Mouse (Mus musculus) heart, adult 2 months (tissue): Measurements from ENCODE around the gene Prl3b1. TPM values are rescaled to one million over a fixed set of nuclear protein-coding genes. Genes with fewer than 3 reads are reported as not detected.

Experiments used
- DNase-seq, 2 experiments: peaks; one replicate each; pipeline ENCODE4 v3.0.0; 2021
- H3K27ac ChIP-seq: fragments of 200-600 bp; 2 replicates; pipeline ENCODE4 v1.8.1; 2022
- H3K27me3 ChIP-seq: fragments of 200-500 bp; 2 replicates; pipeline ENCODE4 v1.6.1; 2012; ENCODE audit warnings: mild to moderate bottlenecking, low read length, inconsistent platforms, mixed read lengths; ENCODE audit not compliant: control insufficient read depth, insufficient read depth
- H3K36me3 ChIP-seq: fragments of 200-500 bp; 2 replicates; pipeline ENCODE4 v1.6.1; 2012; ENCODE audit warnings: low read length, inconsistent platforms; ENCODE audit not compliant: control insufficient read depth, insufficient read depth
- H3K4me1 ChIP-seq: fragments of 200-500 bp; 2 replicates; pipeline ENCODE4 v1.6.1; 2011; ENCODE audit warnings: low read length; ENCODE audit not compliant: control insufficient read depth, insufficient read depth
- H3K4me3 ChIP-seq: fragments of 200-600 bp; 2 replicates; pipeline ENCODE4 v1.8.1; 2022
- H3K79me2 ChIP-seq: fragments of 200-500 bp; replicated peaks from 2 replicates; pipeline ENCODE4 v1.6.1; 2012; ENCODE audit warnings: mild to moderate bottlenecking, inconsistent platforms, low read length, moderate library complexity, mixed read lengths; ENCODE audit not compliant: control insufficient read depth, insufficient read depth
- H3K9ac ChIP-seq: fragments of 200-500 bp; 2 replicates; pipeline ENCODE4 v1.6.1; 2012; ENCODE audit warnings: low read depth, mild to moderate bottlenecking, control low read depth, inconsistent platforms, low read length, mixed read lengths
- CTCF ChIP-seq: fragments of 200-600 bp; IDR thresholded peaks from 2 replicates; pipeline ENCODE4 v1.8.1; 2022; ENCODE audit warnings: antibody characterized with exemption, mild to moderate bottlenecking, moderate library complexity
- EP300 ChIP-seq: fragments of 200-500 bp; IDR thresholded peaks from 2 replicates; pipeline ENCODE4 v1.6.1; 2011; ENCODE audit warnings: low read depth, low read length, control low read depth; ENCODE audit not compliant: insufficient read depth
- POLR2A ChIP-seq: fragments of 200-500 bp; IDR thresholded peaks from 2 replicates; pipeline ENCODE4 v1.6.1; 2011; ENCODE audit warnings: mild to moderate bottlenecking, low read depth, low read length, control low read depth; ENCODE audit not compliant: insufficient read depth
- WGBS: fragments of 180-500 bp; shearing (Covaris S2); methylation state at CpG from one replicate; pipeline ENCODE4 v1.1.7; 2018; 5-methylcytosine and 5-hydroxymethylcytosine counted together
- intact Hi-C: fragments of 180-260 bp; cut with DNase I; formaldehyde crosslinking; loops from one replicate; pipeline ENCODE4 v1.15.1; 2025
- long read RNA-seq: library from polyadenylated mRNA; stranded (forward); transcript quantifications from one replicate; pipeline ENCODE4 v2.0.0, GENCODE M21; 2021
- polyA plus RNA-seq: library from polyadenylated mRNA; depleted of rRNA; stranded (reverse); fragments of >200 nt; gene quantifications from 2 replicates; pipeline ENCODE4 v1.2.3, GENCODE M21; 2012; rRNA removed
- total RNA-seq, 2 experiments: library from RNA; stranded (reverse); gene quantifications; 2 replicates each; pipeline ENCODE4 v1.2.3; 2021

Gene Prl3b1
- total RNA-seq (not detected), polyA plus RNA-seq (not detected in 2 replicates)
- long read RNA-seq, result 0 reads

- Histone ChIP-seq H3K9ac (no peak within 1 kb of the TSS), H3K27me3 (no peaks in the 10 kb centered on the region), H3K36me3 (no peaks in the 10 kb centered on the region), H3K27ac (no peak within 1 kb of the TSS), H3K79me2 (no peaks in the 10 kb centered on the region), H3K4me3 (no peak within 1 kb of the TSS), H3K4me1 (no peaks in the 10 kb centered on the region)
- intact Hi-C loops, result no loop called here
- WGBS, result 100% methylated on average over 1 of the region's 1 CpGs
- TF ChIP-seq EP300 (no peak), POLR2A (no peak), CTCF (no peak)
- no peak for DNase-seq
Observed at GRCm38 (mm10) chr13:27241547-27241946, at the start of gene Prl3b1. Gene Prl3b1 (plus strand): TSS chr13:27241847.

- Histone ChIP-seq H3K4me3 (no peak within 1 kb of the TSS), H3K27me3 (no peaks in the 10 kb centered on the region)
- intact Hi-C loops, result no loop called here
Observed at GRCm38 (mm10) chr13:27196359-27196758, 45.3 kb upstream of the Prl3b1 start, which contains the start of gene Prl3c1. Gene Prl3c1 (plus strand): TSS chr13:27196659.

DNA sequence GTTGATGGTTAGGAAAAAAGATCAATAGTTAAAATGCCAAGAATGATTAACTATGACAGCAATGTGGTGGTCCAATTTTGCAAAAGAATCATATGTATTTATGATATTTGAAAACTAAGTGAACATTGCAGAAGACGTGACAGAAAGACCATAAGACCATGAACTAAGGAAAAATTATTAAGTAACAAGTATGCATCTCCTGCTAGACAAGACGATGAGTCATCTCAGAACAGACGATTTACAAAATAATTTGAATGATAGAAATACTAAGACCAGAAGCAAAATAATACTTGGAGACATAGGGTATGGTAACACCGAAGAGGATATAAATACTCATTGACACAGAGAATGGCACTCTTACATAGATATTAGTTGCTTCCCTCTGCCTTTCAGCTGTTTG is 17.5 kb downstream of the Prl3b1 start, which contains the start of gene Prl3a1:
TSS of gene Prl3a1 (plus strand) at position 301 of the 400 bp plus-strand sequence.
- intact Hi-C loops, result no loop called here
- Histone ChIP-seq H3K4me3 (no peak within 1 kb of the TSS), H3K36me3 (no peaks in the 10 kb centered on the region), H3K27me3 (no peaks in the 10 kb centered on the region), H3K9ac (no peak within 1 kb of the TSS), H3K4me1 (no peaks in the 10 kb centered on the region), H3K27ac (no peak within 1 kb of the TSS), H3K79me2 (no peaks in the 10 kb centered on the region)
- TF ChIP-seq POLR2A, result no peak
- no peak for TF ChIP-seq CTCF
- TF ChIP-seq EP300, result no peak
- no peak for DNase-seq
- WGBS, result 78% methylated on average over 4 of the region's 4 CpGs

More at GRCm38 (mm10) chr13:27196359-27196758, 45.3 kb upstream of the Prl3b1 start, which contains the start of gene Prl3c1:
- 76% methylated on average over 1 of the region's 1 CpGs for WGBS
- Histone ChIP-seq H3K4me1 (no peaks in the 10 kb centered on the region), H3K36me3 (no peaks in the 10 kb centered on the region), H3K79me2 (no peaks in the 10 kb centered on the region), H3K27ac (no peak within 1 kb of the TSS), H3K9ac (no peak within 1 kb of the TSS)
- TF ChIP-seq EP300 (no peak), POLR2A (no peak), CTCF (no peak)
- no peak for DNase-seq

Other genes with a start within 250 kb of the Prl3b1 start
- gene Prl, start 184.3 kb upstream of the Prl3b1 start, total RNA-seq, result not detected
- gene Prl, start 184.3 kb upstream of the Prl3b1 start, polyA plus RNA-seq, result not detected in 2 replicates
- not detected for gene Prl3d1, start 147.7 kb upstream of the Prl3b1 start, total RNA-seq
- not detected in 2 replicates for gene Prl3d1, start 147.7 kb upstream of the Prl3b1 start, polyA plus RNA-seq
- gene Prl3d2, start 120.1 kb upstream of the Prl3b1 start, total RNA-seq, result not detected
- not detected in 2 replicates for gene Prl3d2, start 120.1 kb upstream of the Prl3b1 start, polyA plus RNA-seq
- not detected for gene Prl3d3, start 85.1 kb upstream of the Prl3b1 start, total RNA-seq
- gene Prl3d3, start 85.1 kb upstream of the Prl3b1 start, polyA plus RNA-seq, result not detected in 2 replicates
- gene Prl3c1, start 45.2 kb upstream of the Prl3b1 start, total RNA-seq, result not detected
- not detected in 2 replicates for gene Prl3c1, start 45.2 kb upstream of the Prl3b1 start, polyA plus RNA-seq
- not detected for gene Prl3a1, start 17.6 kb downstream of the Prl3b1 start, total RNA-seq
- not detected in 2 replicates for gene Prl3a1, start 17.6 kb downstream of the Prl3b1 start, polyA plus RNA-seq
- not detected for gene Prl6a1, start 70.8 kb downstream of the Prl3b1 start, total RNA-seq
- not detected in 2 replicates for gene Prl6a1, start 70.8 kb downstream of the Prl3b1 start, polyA plus RNA-seq
- gene Prl8a2, start 103.8 kb downstream of the Prl3b1 start, total RNA-seq, result not detected
- not detected in 2 replicates for gene Prl8a2, start 103.8 kb downstream of the Prl3b1 start, polyA plus RNA-seq
- gene Prl2b1, start 149.0 kb downstream of the Prl3b1 start, total RNA-seq, result not detected
- not detected in 2 replicates for gene Prl2b1, start 149.0 kb downstream of the Prl3b1 start, polyA plus RNA-seq
- gene Prl8a6, start 196.8 kb downstream of the Prl3b1 start, total RNA-seq, result not detected
- not detected in 2 replicates for gene Prl8a6, start 196.8 kb downstream of the Prl3b1 start, polyA plus RNA-seq